Mouse (Mus musculus) adrenal gland, adult (tissue): ENCODE measurements at regions not wholly inside any gene's neighbourhood (a gene's known extent, or its start where the extent isn't known, plus 50 kb on each side); places are given as distances from the start of the nearest gene placed in this dataset.
A peak's percentile ranks its signal among the peaks of the same experiment; 100 is the strongest.

ENCODE experiments used
- DNase-seq, 2 experiments: peaks; one replicate each; pipeline ENCODE4 v3.0.0; 2022 to 2023; ENCODE audit warnings: low spot score in 1 of 2; ENCODE audit not compliant: inconsistent age in 2 of 2

- DNase-seq, result no peak
Measured at GRCm38 (mm10) chr5:118316310-118317017, 71.4 kb downstream of the 2410131K14Rik start.

GRCm38 (mm10) chr5:118318073-118318472 is 73.0 kb downstream of the 2410131K14Rik start:
- no peak for DNase-seq

- DNase-seq, result no peak
Measured at GRCm38 (mm10) chr5:118318883-118319282, 73.9 kb downstream of the 2410131K14Rik start.

GRCm38 (mm10) chr5:118321719-118322455 is 76.9 kb downstream of the 2410131K14Rik start:
- DNase-seq, result no peak

- no peak for DNase-seq
Measured at GRCm38 (mm10) chr5:118323151-118323550, 78.1 kb downstream of the 2410131K14Rik start.

- peak in 1 of 2 experiments; percentile 38 for DNase-seq
Measured at GRCm38 (mm10) chr5:118326837-118327541, 82.0 kb downstream of the 2410131K14Rik start.

- peak in 1 of 2 experiments; percentile 60 for DNase-seq
Measured at GRCm38 (mm10) chr5:118327961-118328712, 83.1 kb downstream of the 2410131K14Rik start.

- no peak for DNase-seq
Measured at GRCm38 (mm10) chr5:118329143-118329542, 84.1 kb downstream of the 2410131K14Rik start.

GRCm38 (mm10) chr5:118331286-118331607 is 86.2 kb downstream of the 2410131K14Rik start:
- DNase-seq, result no peak

GRCm38 (mm10) chr5:118331608-118332394 is 86.8 kb downstream of the 2410131K14Rik start:
- DNase-seq, result peak; percentile 74 to 91

GRCm38 (mm10) chr5:118334054-118334453 is 89.0 kb downstream of the 2410131K14Rik start:
- no peak for DNase-seq

- no peak for DNase-seq
Measured at GRCm38 (mm10) chr5:118338186-118338585, 93.2 kb downstream of the 2410131K14Rik start.

GRCm38 (mm10) chr5:118339676-118340661 is 94.9 kb downstream of the 2410131K14Rik start:
- DNase-seq, result peak; percentile 37 to 74

GRCm38 (mm10) chr5:118343444-118344320 is 98.7 kb downstream of the 2410131K14Rik start:
- no peak for DNase-seq

- DNase-seq, result no peak
Measured at GRCm38 (mm10) chr5:118345226-118345625, 100.2 kb downstream of the 2410131K14Rik start.

- DNase-seq, result no peak
Measured at GRCm38 (mm10) chr5:118349057-118349456, 104.0 kb downstream of the 2410131K14Rik start.

- no peak for DNase-seq
Measured at GRCm38 (mm10) chr5:118351301-118351700, 106.3 kb downstream of the 2410131K14Rik start.

- no peak for DNase-seq
Measured at GRCm38 (mm10) chr5:118352142-118352541, 107.1 kb downstream of the 2410131K14Rik start.
